Mouse (Mus musculus) forebrain, embryonic 10.5 days (tissue): ENCODE data around the gene Sgk1. TPM values are rescaled to one million over a fixed set of nuclear protein-coding genes. Genes with fewer than 3 reads are reported as not detected.
"Not testable (repeated sequence)": the region's sequence is repeated elsewhere in the genome, so short reads cannot be mapped to it uniquely, and the experiment has no call there.

Experiments
- DNase-seq: peaks from one replicate; pipeline ENCODE4 v3.0.0-alpha.2; 2017; ENCODE audit warnings: low spot score; ENCODE audit errors: extremely low spot score
- H3K27ac ChIP-seq: fragments of 300-500 bp; sonication (generic); 2 replicates; pipeline ENCODE4 v1.5.1; 2016; ENCODE audit warnings: mild to moderate bottlenecking
- H3K27me3 ChIP-seq: fragments of 300-500 bp; sonication (generic); 2 replicates; pipeline ENCODE4 v1.6.1; 2016; ENCODE audit warnings: mild to moderate bottlenecking; ENCODE audit not compliant: poor library complexity, severe bottlenecking
- H3K36me3 ChIP-seq: fragments of 300-500 bp; sonication (generic); replicated peaks from 2 replicates; pipeline ENCODE4 v1.6.1; 2016; ENCODE audit warnings: mild to moderate bottlenecking, moderate library complexity
- H3K4me1 ChIP-seq: fragments of 300-500 bp; sonication (generic); 2 replicates; pipeline ENCODE4 v1.6.1; 2016
- H3K4me3 ChIP-seq: fragments of 300-500 bp; sonication (generic); 2 replicates; pipeline ENCODE4 v1.5.1; 2016; ENCODE audit warnings: mild to moderate bottlenecking, moderate library complexity
- H3K9me3 ChIP-seq: fragments of 300-500 bp; sonication (generic); 2 replicates; pipeline ENCODE4 v1.6.1; 2016; ENCODE audit warnings: mild to moderate bottlenecking, moderate library complexity
- WGBS: fragments of 180-500 bp; shearing (Covaris S2); methylation state at CpG from one replicate; pipeline ENCODE4 v1.1.7; 2016; 5-methylcytosine and 5-hydroxymethylcytosine counted together
- polyA plus RNA-seq: library from polyadenylated mRNA; unstranded; fragments of >200 nt; fragmentation: Nextera tagmentation; extraction: Ambion mirVana; gene quantifications from 2 replicates; pipeline ENCODE4 v1.2.1, GENCODE M21; 2016

Sgk1 gene
- polyA plus RNA-seq, 1 experiment from 2014 or later = 17.8 TPM

GRCm38 (mm10) chr10:22000491-22001306 lies 118.7 kb downstream of the Sgk1 start:
- DNase-seq = no peak
- Histone ChIP-seq H3K4me1 (peaks cover 6% of the 10 kb centered on the region; the same call in 1 of the 2 replicates), H3K9me3 (no peaks in the 10 kb centered on the region), H3K27me3 (no peaks in the 10 kb centered on the region; the same call in 1 of the 2 replicates), H3K4me3 (no peak overlapping the region), H3K36me3 (0 out of 2 replicates have a peak, but pooled peaks cover 14% of the 10 kb centered on the region), H3K27ac (no peak overlapping the region)
- 67% methylated on average over 10 of the region's 10 CpGs for WGBS

- H3K9me3 ChIP-seq = no peaks in the 10 kb centered on the region
- no peaks in the 10 kb centered on the region; the same call in 1 of the 2 replicates for H3K27me3 ChIP-seq
- peaks cover 6% of the 10 kb centered on the region; the same call in 1 of the 2 replicates for H3K4me1 ChIP-seq
- 0 out of 2 replicates have a peak, but pooled peaks cover 14% of the 10 kb centered on the region for H3K36me3 ChIP-seq
- H3K27ac ChIP-seq = no peak overlapping the region
- H3K4me3 ChIP-seq = no peak overlapping the region
- no peak for DNase-seq
- 71% methylated on average over 4 of the region's 5 CpGs for WGBS
Observed at GRCm38 (mm10) chr10:22001621-22002020, 119.6 kb downstream of the Sgk1 start.

GRCm38 (mm10) chr10:22004763-22005162 lies 122.8 kb downstream of the Sgk1 start:
- H3K9me3 ChIP-seq = no peaks in the 10 kb centered on the region
- DNase-seq = peak; percentile 6
- H3K36me3 ChIP-seq = no peaks in the 10 kb centered on the region
- H3K4me1 ChIP-seq = peaks cover 6% of the 10 kb centered on the region; the same call in 1 of the 2 replicates
- WGBS = 83% methylated on average over 5 of the region's 5 CpGs
- no peak overlapping the region for H3K4me3 ChIP-seq
- H3K27ac ChIP-seq = no peak overlapping the region
- H3K27me3 ChIP-seq = no peaks in the 10 kb centered on the region

GRCm38 (mm10) chr10:22007160-22007801 lies 125.3 kb downstream of the Sgk1 start:
- Histone ChIP-seq H3K4me3 (no peak overlapping the region), H3K36me3 (no peaks in the 10 kb centered on the region), H3K27ac (no peak overlapping the region), H3K4me1 (no peaks in the 10 kb centered on the region), H3K27me3 (no peaks in the 10 kb centered on the region), H3K9me3 (no peaks in the 10 kb centered on the region)
- WGBS = 90% methylated on average over 10 of the region's 10 CpGs
- DNase-seq = no peak

GRCm38 (mm10) chr10:22007802-22008172 lies 125.8 kb downstream of the Sgk1 start:
- no peaks in the 10 kb centered on the region for H3K27me3 ChIP-seq
- H3K36me3 ChIP-seq = no peaks in the 10 kb centered on the region
- H3K27ac ChIP-seq = no peak overlapping the region
- H3K9me3 ChIP-seq = no peaks in the 10 kb centered on the region
- H3K4me1 ChIP-seq = no peaks in the 10 kb centered on the region
- DNase-seq = no peak
- no peak overlapping the region for H3K4me3 ChIP-seq
- 50% methylated on average over 4 of the region's 4 CpGs for WGBS

GRCm38 (mm10) chr10:22010088-22010818 lies 128.3 kb downstream of the Sgk1 start:
- Histone ChIP-seq H3K4me1 (no peaks in the 10 kb centered on the region), H3K36me3 (no peaks in the 10 kb centered on the region), H3K27ac (no peak overlapping the region), H3K27me3 (no peaks in the 10 kb centered on the region), H3K9me3 (no peaks in the 10 kb centered on the region), H3K4me3 (no peak overlapping the region)
- DNase-seq = peak; percentile 76
- WGBS = 41% methylated on average over 19 of the region's 19 CpGs

GRCm38 (mm10) chr10:22017469-22018159 lies 135.6 kb downstream of the Sgk1 start:
- H3K27ac ChIP-seq = peak overlapping the region; percentile 68; the same call in 1 of the 2 replicates
- no peaks in the 10 kb centered on the region for H3K9me3 ChIP-seq
- peaks cover 10% of the 10 kb centered on the region for H3K4me1 ChIP-seq
- no peak overlapping the region for H3K4me3 ChIP-seq
- DNase-seq = no peak
- H3K36me3 ChIP-seq = no peaks in the 10 kb centered on the region
- H3K27me3 ChIP-seq = no peaks in the 10 kb centered on the region
- WGBS = 63% methylated on average over 16 of the region's 16 CpGs

- no peak for DNase-seq
- 91% methylated on average over 4 of the region's 4 CpGs for WGBS
- peaks cover 10% of the 10 kb centered on the region for H3K4me1 ChIP-seq
- no peaks in the 10 kb centered on the region for H3K27me3 ChIP-seq
- no peaks in the 10 kb centered on the region for H3K9me3 ChIP-seq
- no peak overlapping the region for H3K4me3 ChIP-seq
- H3K27ac ChIP-seq = no peak overlapping the region
- no peaks in the 10 kb centered on the region for H3K36me3 ChIP-seq
Observed at GRCm38 (mm10) chr10:22018618-22019017, 136.6 kb downstream of the Sgk1 start.

GRCm38 (mm10) chr10:22034303-22034702 lies 152.3 kb downstream of the Sgk1 start:
- Histone ChIP-seq H3K4me1 (no peaks in the 10 kb centered on the region), H3K4me3 (no peak overlapping the region), H3K27me3 (no peaks in the 10 kb centered on the region; the same call in 1 of the 2 replicates), H3K9me3 (peaks cover 10% of the 10 kb centered on the region; the same call in 1 of the 2 replicates), H3K36me3 (no peaks in the 10 kb centered on the region), H3K27ac (no peak overlapping the region)
- WGBS = 10% methylated on average over 9 of the region's 9 CpGs
- no peak for DNase-seq

GRCm38 (mm10) chr10:22036256-22036655 lies 154.3 kb downstream of the Sgk1 start:
- H3K36me3 ChIP-seq, H3K4me3 ChIP-seq, H3K4me1 ChIP-seq, H3K9me3 ChIP-seq, H3K27ac ChIP-seq, H3K27me3 ChIP-seq: not testable (repeated sequence)
- DNase-seq = peak; percentile 49
- WGBS = 13% methylated on average over 3 of the region's 3 CpGs
